In genomic region chr11:95076536-95077111, GRCm38 (mm10) we compare ENCODE assay signal across 7 mouse cellular contexts. TPM values are rescaled to one million over a fixed set of nuclear protein-coding genes. Genes with fewer than 3 reads are reported as not detected.
DNase-seq lines count a peak whose midpoint lies in the region; ATAC-seq lines count a peak whose summit lies in the region.

Gene Itga3 (minus strand): TSS chr11:95076801.

- ATAC-seq in common myeloid progenitor, adult 5-6 weeks (replicated peaks; ENCODE audit: low read depth, poor library complexity, severe bottlenecking), result 0 out of 2 replicates have a peak, but pooled peaks have one; percentile 20
- ATAC-seq in intestine, embryonic 16.5 days, result peak; percentile 81

- H3K27me3 ChIP-seq in intestine, embryonic 16.5 days (replicated peaks; ENCODE audit: control insufficient read depth, insufficient read depth, low read length), result no peaks in the 10 kb centered on the region

- no peaks in the 10 kb centered on the region for H3K9me3 ChIP-seq in intestine, embryonic 16.5 days (ENCODE audit: control insufficient read depth, low read length)

- peaks cover 62% of the 10 kb centered on the region for H3K4me1 ChIP-seq in intestine, embryonic 16.5 days (ENCODE audit: control insufficient read depth, insufficient read depth, low read length)

- H3K4me2 ChIP-seq in intestine, embryonic 16.5 days (ENCODE audit: low read depth, low read length), result peak within 1 kb of the TSS; percentile 60

- peak within 1 kb of the TSS; percentile 94 for H3K27ac ChIP-seq in intestine, embryonic 16.5 days (ENCODE audit: low read length)

- peak within 1 kb of the TSS; percentile 65 for H3K4me3 ChIP-seq in intestine, embryonic 16.5 days (ENCODE audit: low read length)

- DNase-seq in adrenal gland, adult 18-20 months (ENCODE audit: low spot score in 2 of 2), result peak; percentile 75 to 78
- no peak for DNase-seq in gonadal fat pad, adult 2 months (ENCODE audit: low read depth)
- DNase-seq in left cerebral cortex, postnatal 14 days (ENCODE audit: low spot score in 2 of 2), result peak in 1 of 2 experiments; percentile 36
- DNase-seq in mesoderm, embryonic 11.5 days (ENCODE audit: low read depth, low spot score), result peak; percentile 67
- peak; percentile 55 for DNase-seq in right cerebral cortex, postnatal 4 days

- H3K9ac ChIP-seq in intestine, embryonic 16.5 days (ENCODE audit: low read depth, low read length), result peak within 1 kb of the TSS; percentile 81

- intact Hi-C loops in left cerebral cortex, postnatal 14 days (cut with DNase I), result loop anchor here (2.0 kb wide), 1 partner anchor 30 kb away; no protein-coding TSS in a partner anchor

- no peaks in the 10 kb centered on the region for H3K36me3 ChIP-seq in intestine, embryonic 16.5 days (ENCODE audit: control insufficient read depth, insufficient read depth, low read length)

- under 1% methylated on average over 44 of the region's 51 CpGs for WGBS in intestine, embryonic 16.5 days

RNA-seq across cellular contexts. Expression of gene Itga3, which starts in this region (rescaled TPM):
- total RNA-seq in adrenal gland, adult 18-20 months (2021), result 10 to 100 TPM; 33.9 to 44.6 TPM
- total RNA-seq in common myeloid progenitor, adult 5-6 weeks (2017), result 0.05 TPM in 1 of 2 replicates, not detected in the other
- 38.2 and 41.1 TPM in 2 replicates for polyA plus RNA-seq in gonadal fat pad, adult 2 months (2012; rRNA removed)
- polyA plus RNA-seq in intestine, embryonic 16.5 days (2015; fragmentation: Nextera tagmentation; extraction: Ambion mirVana), result 35.7 and 39.9 TPM in 2 replicates
- total RNA-seq in left cerebral cortex, postnatal 14 days (2021), result 10 to 100 TPM; 12.2 to 15.5 TPM

Comparison
In these comparisons a context has a peak if more than half of its experiments do, and no peak if none do; other contexts are left out.
1. RNA of gene Itga3 (total RNA-seq): 33.9 to 44.6 TPM in adrenal gland, adult 18-20 months and 12.2 to 15.5 TPM in left cerebral cortex, postnatal 14 days; 0.05 TPM in common myeloid progenitor, adult 5-6 weeks; every median in the first group is over 10 times any median in the second.
2. Peak in ATAC-seq in common myeloid progenitor, adult 5-6 weeks; RNA of the gene not detected or under 1 TPM.